Mouse (Mus musculus) testis, adult 2 months (tissue): Measurements from ENCODE around the gene Kcnt2.

Experiments used
- CTCF ChIP-seq: fragments of 200-500 bp; IDR thresholded peaks from 2 replicates; pipeline ENCODE4 v1.5.1; 2012; ENCODE audit warnings: low read depth, mild to moderate bottlenecking, inconsistent platforms, low read length, moderate library complexity; ENCODE audit not compliant: control insufficient read depth, insufficient read depth, insufficient replicate concordance
- POLR2A ChIP-seq: fragments of 200-500 bp; IDR thresholded peaks from 2 replicates; pipeline ENCODE4 v1.6.1; 2012; ENCODE audit warnings: low read depth, mild to moderate bottlenecking, inconsistent platforms, low read length, moderate library complexity; ENCODE audit not compliant: control insufficient read depth

DNA sequence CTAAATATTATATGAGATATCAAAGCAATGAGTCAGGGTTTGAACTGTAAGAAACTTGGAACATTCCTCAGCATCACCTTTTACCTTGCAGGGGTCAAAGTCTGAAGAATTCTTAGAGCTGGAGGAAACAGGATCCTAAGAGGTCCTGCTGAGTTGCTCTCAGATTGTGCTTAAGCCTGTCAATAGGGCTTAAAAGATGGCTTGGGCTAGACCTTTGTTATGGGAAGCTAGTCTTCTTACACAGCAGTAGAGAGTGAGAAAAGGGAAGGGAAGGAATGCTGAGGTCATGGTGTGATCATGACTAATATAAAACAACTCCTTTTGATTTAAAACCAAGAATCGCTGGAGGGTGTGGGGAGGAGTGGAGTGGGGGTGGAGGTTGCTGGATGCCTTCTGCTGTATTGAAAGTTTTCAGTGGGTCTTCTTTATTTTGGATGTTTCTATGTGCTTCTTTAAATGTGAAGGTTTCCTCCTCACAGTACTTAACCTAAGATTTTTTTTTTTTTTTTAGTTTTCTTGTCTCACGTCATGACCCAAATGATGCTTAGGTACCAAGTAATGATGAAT lies 183.4 kb downstream of the Kcnt2 start:
- TF ChIP-seq CTCF, result no peak
- TF ChIP-seq POLR2A, result no peak
